Mouse (Mus musculus) cerebellum, adult 2 months (tissue): Measurements from ENCODE around the gene Bod1l.

Experiments
- CTCF ChIP-seq: fragments of 200-500 bp; IDR thresholded peaks from 2 replicates; pipeline ENCODE4 v1.5.1; 2011; ENCODE audit warnings: low read depth, mild to moderate bottlenecking, control low read depth, low read length, moderate library complexity, borderline replicate concordance; ENCODE audit not compliant: insufficient read depth
- POLR2A ChIP-seq: fragments of 200-500 bp; IDR thresholded peaks from 2 replicates; pipeline ENCODE4 v1.6.1; 2011; ENCODE audit warnings: low read length, control low read depth, borderline replicate concordance; ENCODE audit not compliant: insufficient read depth

- TF ChIP-seq CTCF = no peak
- no peak for TF ChIP-seq POLR2A
Observed at GRCm38 (mm10) chr5:41756396-41756795, 87.7 kb downstream of the Bod1l start.
